Mouse (Mus musculus): ENCODE data around the gene Cenpj. TPM values are rescaled to one million over a fixed set of nuclear protein-coding genes. Genes with fewer than 3 reads are reported as not detected.

Gene Cenpj
- polyA plus RNA-seq, 1 experiment, result 2.7 TPM

DNA sequence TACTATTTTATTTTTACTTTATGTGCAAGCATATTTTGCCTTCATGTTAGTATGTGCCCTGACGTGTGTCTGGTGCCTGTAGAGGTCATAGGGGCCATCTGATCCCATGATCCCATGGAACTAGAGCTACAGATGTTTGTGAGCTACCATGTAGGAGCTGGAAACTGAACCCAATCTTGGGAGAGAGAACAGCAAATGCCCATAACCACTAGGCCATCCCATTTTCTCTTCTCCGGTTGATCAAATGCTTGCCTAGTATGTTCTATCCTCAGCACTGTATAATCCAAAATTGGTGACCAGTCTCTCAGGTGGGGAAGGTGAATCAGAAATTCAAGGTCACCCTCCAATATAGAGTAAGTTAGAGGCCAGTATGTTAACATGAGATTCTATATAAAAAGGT is 2.7 kb downstream of the Cenpj start:
- H3K36me3 ChIP-seq (ENCODE audit: control insufficient read depth, insufficient read depth, low read length), result no peaks in the 10 kb centered on the region
- 0 out of 2 replicates have a peak, but pooled peaks cover 3% of the 10 kb centered on the region for H3K4me1 ChIP-seq (ENCODE audit: control insufficient read depth, insufficient read depth, insufficient read length, low read length)
- TF ChIP-seq CTCF (IDR thresholded peaks at IDR 0.05; ENCODE audit: extremely low read depth, insufficient read length, insufficient replicate concordance, low read depth, low read length) (no peak), POLR2A (IDR thresholded peaks at IDR 0.05; ENCODE audit: low read depth, low read length) (no peak)
- no peak overlapping the region for H3K4me3 ChIP-seq (ENCODE audit: low read depth, low read length)
- 67% methylated on average over 2 of the region's 2 CpGs for WGBS
- no peak overlapping the region for H3K27ac ChIP-seq (ENCODE audit: insufficient read depth, low read depth, low read length)
- H3K27me3 ChIP-seq (ENCODE audit: control insufficient read depth, insufficient read depth, low read length), result no peaks in the 10 kb centered on the region

DNA sequence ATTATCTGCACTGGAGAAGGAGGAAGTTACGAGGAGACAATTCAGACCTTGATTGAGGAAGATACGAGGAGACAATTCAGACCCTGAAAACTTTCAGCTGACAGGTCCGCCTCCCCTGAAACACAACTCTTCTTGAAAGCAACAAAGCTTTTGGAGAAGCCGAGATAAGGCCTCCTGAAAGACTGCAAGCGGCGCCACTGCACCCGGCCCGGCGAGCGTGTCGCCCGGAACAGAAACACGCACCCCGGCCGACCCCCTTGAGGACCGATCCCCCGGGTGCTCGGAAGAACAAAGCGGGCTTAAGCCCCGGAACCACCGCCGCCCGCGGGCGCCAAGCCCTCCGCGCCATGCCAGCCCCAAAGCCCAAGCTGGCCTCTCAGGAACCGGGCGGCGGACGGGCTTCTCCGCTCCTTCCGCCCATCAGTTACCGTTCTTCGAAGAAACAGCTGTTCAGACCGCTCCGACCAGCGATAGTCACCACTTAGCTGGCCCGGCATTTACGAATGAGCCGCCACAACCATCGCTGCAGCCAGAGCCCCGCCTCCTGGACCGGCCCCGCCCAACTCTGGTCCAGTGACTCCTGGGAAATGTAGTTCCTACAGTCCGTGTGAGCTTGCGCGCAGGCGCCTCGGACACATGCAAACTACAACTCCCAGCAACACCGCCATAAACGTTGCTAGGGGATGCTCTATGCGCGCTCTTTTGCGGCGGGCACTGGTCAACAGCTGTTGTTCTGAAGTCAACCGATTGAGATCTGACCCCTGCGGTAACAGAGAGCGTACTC is 3.7 kb downstream of the Cenpj start:
- Histone ChIP-seq H3K4me1 (ENCODE audit: control insufficient read depth, insufficient read depth, insufficient read length, low read length) (0 out of 2 replicates have a peak, but pooled peaks cover 3% of the 10 kb centered on the region), H3K4me3 (ENCODE audit: low read depth, low read length) (peak overlapping the region; percentile 71), H3K27ac (ENCODE audit: insufficient read depth, low read depth, low read length) (no peak overlapping the region), H3K36me3 (ENCODE audit: control insufficient read depth, insufficient read depth, low read length) (no peaks in the 10 kb centered on the region), H3K27me3 (ENCODE audit: control insufficient read depth, insufficient read depth, low read length) (no peaks in the 10 kb centered on the region)
- no peak for TF ChIP-seq CTCF (IDR thresholded peaks at IDR 0.05; ENCODE audit: extremely low read depth, insufficient read length, insufficient replicate concordance, low read depth, low read length)
- peak; percentile 34 for TF ChIP-seq POLR2A (IDR thresholded peaks at IDR 0.05; ENCODE audit: low read depth, low read length)
- WGBS, result under 1% methylated on average over 59 of the region's 59 CpGs

GRCm38 (mm10) chr14:56569041-56569440 is 6.2 kb downstream of the Cenpj start:
- Histone ChIP-seq H3K4me1 (ENCODE audit: control insufficient read depth, insufficient read depth, insufficient read length, low read length) (no peaks in the 10 kb centered on the region), H3K27me3 (ENCODE audit: control insufficient read depth, insufficient read depth, low read length) (no peaks in the 10 kb centered on the region), H3K27ac (ENCODE audit: insufficient read depth, low read depth, low read length) (no peak overlapping the region), H3K36me3 (ENCODE audit: control insufficient read depth, insufficient read depth, low read length) (peaks cover 2% of the 10 kb centered on the region; the same call in 1 of the 2 replicates), H3K4me3 (ENCODE audit: low read depth, low read length) (no peak overlapping the region)
- TF ChIP-seq CTCF (IDR thresholded peaks at IDR 0.05; ENCODE audit: extremely low read depth, insufficient read length, insufficient replicate concordance, low read depth, low read length) (no peak), POLR2A (IDR thresholded peaks at IDR 0.05; ENCODE audit: low read depth, low read length) (no peak)
- WGBS, result 75% methylated on average over 4 of the region's 4 CpGs

DNA sequence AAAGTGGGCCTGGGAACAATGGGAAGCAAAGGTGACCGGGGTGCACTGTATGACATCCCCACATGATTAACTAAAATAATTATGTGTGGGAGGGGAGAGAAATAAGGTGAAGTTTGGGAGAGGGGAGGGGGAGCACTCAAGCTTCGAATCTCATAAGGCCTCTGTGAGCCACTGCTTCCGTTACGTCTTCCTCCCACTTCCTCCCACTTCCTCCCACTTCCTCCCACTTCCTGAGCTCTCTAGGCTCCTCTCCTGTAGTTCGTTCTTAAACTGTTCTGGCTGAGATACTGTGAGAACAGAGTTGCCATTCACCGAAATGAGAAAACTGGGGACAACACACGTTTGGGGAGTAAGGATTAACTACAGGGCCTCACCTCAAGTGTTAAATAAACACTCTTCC is 7.7 kb downstream of the Cenpj start:
- Histone ChIP-seq H3K27me3 (ENCODE audit: control insufficient read depth, insufficient read depth, low read length) (no peaks in the 10 kb centered on the region), H3K36me3 (ENCODE audit: control insufficient read depth, insufficient read depth, low read length) (peaks cover 13% of the 10 kb centered on the region; the same call in 1 of the 2 replicates), H3K4me3 (ENCODE audit: low read depth, low read length) (no peak overlapping the region), H3K4me1 (ENCODE audit: control insufficient read depth, insufficient read depth, insufficient read length, low read length) (no peaks in the 10 kb centered on the region), H3K27ac (ENCODE audit: insufficient read depth, low read depth, low read length) (no peak overlapping the region)
- 79% methylated on average over 7 of the region's 7 CpGs for WGBS
- TF ChIP-seq POLR2A (IDR thresholded peaks at IDR 0.05; ENCODE audit: low read depth, low read length), result no peak
- no peak for TF ChIP-seq CTCF (IDR thresholded peaks at IDR 0.05; ENCODE audit: extremely low read depth, insufficient read length, insufficient replicate concordance, low read depth, low read length)

GRCm38 (mm10) chr14:56559134-56559533 is 16.1 kb downstream of the Cenpj start:
- no peak for TF ChIP-seq CTCF (IDR thresholded peaks at IDR 0.05; ENCODE audit: extremely low read depth, insufficient read length, insufficient replicate concordance, low read depth, low read length)
- no peak overlapping the region for H3K4me3 ChIP-seq (ENCODE audit: low read depth, low read length)
- H3K36me3 ChIP-seq (ENCODE audit: control insufficient read depth, insufficient read depth, low read length), result peaks cover 20% of the 10 kb centered on the region
- no peaks in the 10 kb centered on the region for H3K27me3 ChIP-seq (ENCODE audit: control insufficient read depth, insufficient read depth, low read length)
- no peaks in the 10 kb centered on the region for H3K4me1 ChIP-seq (ENCODE audit: control insufficient read depth, insufficient read depth, insufficient read length, low read length)
- no peak overlapping the region for H3K27ac ChIP-seq (ENCODE audit: insufficient read depth, low read depth, low read length)
- 91% methylated on average over 3 of the region's 3 CpGs for WGBS

- 96% methylated on average over 2 of the region's 2 CpGs for WGBS
- H3K4me1 ChIP-seq (ENCODE audit: control insufficient read depth, insufficient read depth, insufficient read length, low read length), result no peaks in the 10 kb centered on the region
- no peaks in the 10 kb centered on the region for H3K27me3 ChIP-seq (ENCODE audit: control insufficient read depth, insufficient read depth, low read length)
- peaks cover 13% of the 10 kb centered on the region for H3K36me3 ChIP-seq (ENCODE audit: control insufficient read depth, insufficient read depth, low read length)
- no peak for TF ChIP-seq POLR2A (IDR thresholded peaks at IDR 0.05; ENCODE audit: low read depth, low read length)
- no peak for TF ChIP-seq CTCF (IDR thresholded peaks at IDR 0.05; ENCODE audit: extremely low read depth, insufficient read length, insufficient replicate concordance, low read depth, low read length)
- no peak overlapping the region for H3K27ac ChIP-seq (ENCODE audit: insufficient read depth, low read depth, low read length)
- no peak overlapping the region for H3K4me3 ChIP-seq (ENCODE audit: low read depth, low read length)
Observed at GRCm38 (mm10) chr14:56554716-56555115, 20.5 kb downstream of the Cenpj start.

DNA sequence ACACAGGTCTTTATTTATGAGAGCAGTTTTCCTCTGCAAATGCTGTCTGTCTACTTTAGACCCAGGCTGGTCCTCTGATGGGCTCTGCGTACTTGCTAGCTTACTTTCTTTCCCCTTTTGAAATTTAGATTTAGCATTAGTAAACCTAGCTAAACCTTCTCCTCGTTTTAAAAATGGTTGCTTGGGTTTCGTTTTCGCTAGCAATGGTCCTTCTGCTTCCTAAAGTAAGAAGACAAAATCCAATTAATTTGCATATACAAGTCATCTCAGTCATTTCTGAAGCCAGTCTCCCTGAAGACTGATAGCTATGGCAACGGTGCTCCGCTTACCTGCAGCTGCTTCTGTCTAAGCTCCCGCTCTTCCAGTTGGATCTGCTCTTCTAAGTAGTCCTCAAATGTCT is 21.9 kb downstream of the Cenpj start:
- Histone ChIP-seq H3K27me3 (ENCODE audit: control insufficient read depth, insufficient read depth, low read length) (no peaks in the 10 kb centered on the region), H3K36me3 (ENCODE audit: control insufficient read depth, insufficient read depth, low read length) (peaks cover 11% of the 10 kb centered on the region), H3K27ac (ENCODE audit: insufficient read depth, low read depth, low read length) (no peak overlapping the region), H3K4me1 (ENCODE audit: control insufficient read depth, insufficient read depth, insufficient read length, low read length) (no peaks in the 10 kb centered on the region), H3K4me3 (ENCODE audit: low read depth, low read length) (no peak overlapping the region)
- no peak for TF ChIP-seq POLR2A (IDR thresholded peaks at IDR 0.05; ENCODE audit: low read depth, low read length)
- TF ChIP-seq CTCF (IDR thresholded peaks at IDR 0.05; ENCODE audit: extremely low read depth, insufficient read length, insufficient replicate concordance, low read depth, low read length), result no peak
- WGBS, result 92% methylated on average over 7 of the region's 7 CpGs

Measured in small intestine, adult 2 months (tissue).